Mouse (Mus musculus) E14TG2a.4 (cell line): ENCODE data around the gene Lrp5.

ENCODE experiments used
- CTCF ChIP-seq: conservative IDR thresholded peaks from 2 replicates; pipeline ENCODE4 v1.5.1; 2014; ENCODE audit warnings: low read length
- NANOG ChIP-seq: IDR thresholded peaks from 2 replicates; pipeline ENCODE4 v1.6.1; 2014; ENCODE audit warnings: borderline replicate concordance, low read length, mixed read lengths
- POU5F1 ChIP-seq: IDR thresholded peaks from 2 replicates; pipeline ENCODE4 v1.6.1; 2014; ENCODE audit warnings: low read length, borderline replicate concordance

DNA sequence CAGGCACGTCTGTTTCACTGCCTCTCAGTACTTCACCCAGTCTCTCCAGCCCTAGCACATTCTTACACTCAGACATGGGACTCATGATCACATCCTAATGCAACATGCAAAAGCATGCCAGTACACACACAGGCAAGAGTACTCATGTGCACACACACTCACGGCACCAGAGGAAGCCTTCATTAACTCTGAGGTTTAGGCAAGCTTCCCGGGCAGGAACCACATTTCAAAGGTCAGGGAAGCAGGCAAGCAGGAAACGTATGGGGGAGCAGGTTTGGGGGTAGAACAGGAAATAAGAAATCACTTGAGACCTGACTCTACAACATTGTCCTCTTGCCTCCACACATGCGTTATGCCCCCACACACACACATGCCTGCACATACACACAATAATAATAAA, 20.9 kb downstream of the Lrp5 start:
- TF ChIP-seq CTCF: no peak
- no peak for TF ChIP-seq NANOG
- TF ChIP-seq POU5F1: no peak
